Mouse (Mus musculus): Measurements from ENCODE around the gene Rfc1.

GRCm38 (mm10) chr5:65324271-65324670, 11.2 kb downstream of the Rfc1 start:
- no peak for TF ChIP-seq CTCF (IDR thresholded peaks at IDR 0.05; ENCODE audit: low read depth)
- no peak for TF ChIP-seq EP300 (IDR thresholded peaks at IDR 0.05; ENCODE audit: low read depth)
